Mouse (Mus musculus): ENCODE data around the gene Olfr924.
"Not testable (repeated sequence)": the region's sequence is repeated elsewhere in the genome, so short reads cannot be mapped to it uniquely, and the experiment has no call there.

Olfr924 gene

DNA sequence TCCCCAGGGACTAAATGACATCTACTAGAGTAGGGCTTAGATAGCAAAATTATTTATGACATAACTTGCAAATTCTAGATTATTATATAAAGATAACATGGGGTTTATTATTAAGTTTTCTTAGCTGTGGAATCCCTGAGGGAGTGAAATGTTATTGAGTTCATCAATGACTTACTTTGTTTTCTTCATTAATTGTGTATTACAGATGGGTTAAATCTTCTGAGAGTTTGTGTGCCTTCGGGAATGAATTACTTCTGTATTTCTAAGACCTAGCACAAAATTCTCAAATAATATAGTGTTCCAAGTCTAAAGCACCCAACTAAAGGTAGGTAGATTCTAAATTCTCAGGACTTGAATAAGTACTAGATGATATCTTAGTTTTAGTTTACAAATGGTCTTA is at the start of gene Olfr924:
Gene Olfr924, plus strand, starts transcription at position 301 of the 400 bp plus-strand sequence.
- DNase-seq = no peak

DNA sequence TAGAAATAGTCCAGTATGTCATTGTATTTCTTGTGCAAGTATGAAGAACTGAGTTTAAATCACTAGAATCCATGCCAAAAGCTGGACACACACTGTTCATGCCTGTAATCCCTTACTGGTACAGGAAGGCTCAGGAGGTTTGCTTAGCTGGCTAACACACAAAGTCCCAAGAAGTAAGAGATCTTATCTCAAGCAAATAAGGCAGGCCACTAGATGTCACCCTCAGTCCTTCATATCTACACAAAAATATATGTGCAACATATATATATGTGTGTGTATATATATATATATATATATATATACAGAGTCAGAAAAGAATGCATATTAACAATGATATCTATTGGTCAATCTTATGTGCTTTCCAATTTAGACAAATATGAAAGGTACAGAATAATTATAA is 38.6 kb upstream of the Olfr924 start:
- DNase-seq = no peak

DNA sequence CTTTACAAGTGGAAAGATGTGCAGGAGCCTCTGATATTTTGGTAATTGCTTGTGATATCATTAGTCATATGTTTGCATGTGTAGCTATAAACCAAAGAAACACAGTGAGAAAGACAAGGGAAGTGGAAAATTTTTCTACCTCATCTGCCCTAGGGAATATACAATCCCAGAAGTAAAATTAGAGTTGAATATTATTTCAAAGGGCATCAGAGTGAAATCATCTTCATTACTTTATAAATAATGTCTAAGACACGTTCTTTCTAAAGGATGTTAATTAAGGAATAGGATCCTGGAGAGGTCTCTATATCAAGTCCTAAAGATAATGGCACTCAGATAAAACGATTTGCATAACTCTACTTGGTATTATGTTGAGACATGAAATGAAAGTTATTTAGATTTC is 29.9 kb upstream of the Olfr924 start, which contains the start of gene Olfr922:
Gene Olfr922, plus strand, starts transcription at position 301 of the 400 bp plus-strand sequence.
- no peak for DNase-seq

DNA sequence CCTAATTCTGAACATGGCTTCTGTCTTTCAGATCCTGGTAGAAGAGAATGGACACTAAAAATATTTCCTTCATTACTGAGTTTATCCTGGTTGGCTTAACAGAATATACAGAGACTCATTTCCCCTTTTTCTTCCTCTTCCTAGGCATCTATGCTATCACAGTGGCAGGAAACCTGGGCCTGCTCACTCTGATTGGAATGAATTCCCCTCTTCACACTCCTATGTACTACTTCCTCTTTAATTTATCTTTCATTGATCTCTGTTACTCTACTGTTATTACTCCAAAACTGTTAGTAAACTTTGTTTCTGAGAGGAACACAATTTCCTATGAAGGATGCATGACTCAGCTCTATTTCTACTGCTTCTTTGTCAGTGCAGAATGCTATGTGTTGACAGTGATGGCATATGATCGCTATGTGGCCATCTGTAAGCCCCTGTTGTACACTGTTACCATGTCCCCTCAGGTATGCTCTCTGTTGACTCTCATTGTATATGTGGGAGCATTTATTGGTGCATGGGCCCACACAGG is 28.7 kb upstream of the Olfr924 start:
- no peak for DNase-seq

DNA sequence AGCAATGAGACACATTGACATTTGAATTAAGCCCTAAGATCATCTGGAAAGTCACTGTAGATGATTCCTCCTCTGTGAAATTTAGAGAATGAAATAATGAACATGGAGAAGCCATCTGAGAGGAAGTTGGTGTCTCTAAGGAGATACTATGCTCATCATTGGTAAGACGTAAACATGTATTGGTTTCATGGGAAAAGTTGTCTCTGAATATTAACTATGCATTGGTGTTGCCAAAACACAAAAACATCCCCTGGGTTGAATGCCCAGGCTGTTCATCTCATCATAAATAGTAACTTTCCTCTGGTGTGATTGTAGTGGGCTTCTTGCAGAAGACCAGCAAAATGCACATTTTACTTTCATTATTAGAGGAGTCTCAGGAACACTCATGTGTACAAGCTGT is 18.0 kb upstream of the Olfr924 start, which contains the start of gene Olfr923:
Gene Olfr923, plus strand, starts transcription at position 301 of the 400 bp plus-strand sequence.
- DNase-seq = no peak

DNA sequence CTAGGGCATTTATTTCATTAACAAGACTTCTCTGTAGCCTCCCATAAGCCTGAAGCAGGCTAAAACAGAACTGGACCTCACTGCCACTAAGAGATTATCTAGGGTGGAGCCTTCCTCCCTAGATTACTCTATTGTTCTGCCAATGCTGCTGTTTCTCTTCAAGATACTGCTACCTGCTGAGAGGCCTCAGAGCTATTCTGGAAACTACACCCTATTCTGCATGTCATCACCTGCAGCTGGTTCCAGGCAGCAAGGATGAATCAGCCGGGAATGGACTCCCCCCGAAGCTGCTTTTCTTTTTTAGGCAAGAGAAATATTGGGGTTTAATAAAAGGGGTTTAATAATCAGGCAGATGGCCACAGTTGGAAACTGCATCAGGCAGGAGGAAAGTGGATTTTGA is 11.2 kb upstream of the Olfr924 start:
- no peak for DNase-seq

DNA sequence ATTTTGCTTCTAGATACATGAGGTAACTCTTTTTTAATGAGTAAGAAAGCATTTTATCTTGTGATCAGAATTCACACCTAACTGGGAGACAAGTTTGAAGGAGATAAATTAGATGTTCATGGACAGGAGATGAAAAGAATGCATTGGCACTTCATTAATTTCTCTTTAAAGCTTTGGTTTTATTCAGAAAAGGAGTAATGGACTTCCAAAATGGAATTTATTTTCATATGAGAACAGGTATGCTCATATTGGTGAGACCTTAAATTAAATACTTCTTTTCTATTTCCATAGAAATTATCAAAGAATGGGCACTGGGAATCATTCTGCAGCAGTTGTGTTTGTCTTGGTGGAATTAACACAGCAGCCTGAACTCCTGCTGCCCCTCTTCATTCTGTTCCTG is 10.5 kb downstream of the Olfr924 start, which contains the start of gene Olfr26:
Gene Olfr26, plus strand, starts transcription at position 301 of the 400 bp plus-strand sequence.
- DNase-seq = no peak

DNA sequence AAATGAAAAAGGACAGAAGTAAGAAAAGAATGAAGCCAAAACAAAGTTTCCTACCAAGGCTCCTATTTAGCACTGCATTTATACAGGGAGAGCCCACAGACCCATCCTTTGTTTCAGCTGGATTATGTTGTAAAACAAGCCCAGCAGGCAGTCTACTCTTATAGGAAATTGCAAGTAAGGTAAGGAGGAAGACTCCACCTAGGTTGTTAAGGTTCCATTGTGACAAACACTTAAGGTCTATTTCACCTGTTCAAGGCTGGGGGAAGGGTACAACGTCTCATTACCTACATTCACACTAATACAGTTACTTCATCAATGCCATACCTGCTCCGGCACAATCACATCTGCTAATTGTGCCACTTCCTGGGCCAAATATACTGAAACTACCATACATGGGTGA is 30.6 kb downstream of the Olfr924 start:
- DNase-seq = not testable (repeated sequence)

DNA sequence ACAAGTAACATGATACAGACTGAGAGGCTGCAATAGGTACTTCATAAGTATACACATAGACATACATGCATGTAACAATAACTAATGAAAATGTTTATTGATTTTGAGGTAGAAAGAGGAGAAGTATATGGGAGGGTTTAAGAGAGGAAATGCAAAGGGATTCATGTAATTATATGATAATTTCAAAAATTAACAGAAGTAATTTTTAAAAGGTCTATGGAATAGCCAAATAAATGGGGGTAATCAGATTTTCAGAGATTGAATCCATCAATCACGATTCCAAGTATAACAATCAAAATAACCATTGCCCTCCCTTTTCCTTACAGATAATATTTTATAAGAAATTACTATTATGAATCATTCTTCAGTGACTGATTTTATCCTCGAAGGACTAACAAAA is 32.6 kb downstream of the Olfr924 start, which contains the start of gene Olfr926:
Gene Olfr926, plus strand, starts transcription at position 301 of the 400 bp plus-strand sequence.
- DNase-seq = no peak
